Mouse (Mus musculus) intestine, postnatal 0 days (tissue): ENCODE measurements around the gene S100a4. TPM values are rescaled to one million over a fixed set of nuclear protein-coding genes. Genes with fewer than 3 reads are reported as not detected.
A peak's percentile ranks its signal among the peaks of the same experiment; 100 is the strongest.

Experiments used
- ATAC-seq: fragments of 200-750 bp; cut with Nextera tagmentation; 2 replicates; pipeline ENCODE4 v1.8.0; 2017; ENCODE audit warnings: mild to moderate bottlenecking, moderate TSS enrichment, moderate library complexity
- H3K27ac ChIP-seq: fragments of 300-500 bp; sonication (generic); 2 replicates; pipeline ENCODE4 v1.5.1; 2014; ENCODE audit warnings: mild to moderate bottlenecking, low read depth, low read length, moderate library complexity
- H3K27me3 ChIP-seq: fragments of 300-500 bp; sonication (generic); replicated peaks from 2 replicates; pipeline ENCODE4 v1.6.1; 2014; ENCODE audit warnings: low read length, mixed read lengths; ENCODE audit not compliant: control insufficient read depth, insufficient read depth
- H3K36me3 ChIP-seq: fragments of 300-500 bp; sonication (generic); 2 replicates; pipeline ENCODE4 v1.6.1; 2014; ENCODE audit warnings: mild to moderate bottlenecking, moderate library complexity; ENCODE audit not compliant: control insufficient read depth, insufficient read depth
- H3K4me1 ChIP-seq: fragments of 300-500 bp; sonication (generic); replicated peaks from 2 replicates; pipeline ENCODE4 v1.6.1; 2014; ENCODE audit warnings: antibody characterized with exemption, low read length, mixed read lengths; ENCODE audit not compliant: control insufficient read depth, insufficient read depth
- H3K4me2 ChIP-seq: fragments of 300-500 bp; sonication (generic); replicated peaks from 2 replicates; pipeline ENCODE4 v1.6.1; 2014; ENCODE audit warnings: low read depth, mild to moderate bottlenecking, moderate library complexity
- H3K4me3 ChIP-seq: fragments of 300-500 bp; sonication (generic); 2 replicates; pipeline ENCODE4 v1.5.1; 2014; ENCODE audit warnings: low read depth, low read length
- H3K9ac ChIP-seq: fragments of 300-500 bp; sonication (generic); 2 replicates; pipeline ENCODE4 v1.6.1; 2014; ENCODE audit warnings: mild to moderate bottlenecking, low read depth, low read length
- H3K9me3 ChIP-seq: fragments of 300-500 bp; sonication (generic); 2 replicates; pipeline ENCODE4 v1.6.1; 2016; ENCODE audit warnings: mixed run types; ENCODE audit not compliant: control insufficient read depth
- CTCF ChIP-seq: sonication (generic); IDR thresholded peaks from 2 replicates; pipeline ENCODE4 v1.5.1; 2016; ENCODE audit warnings: low read depth, mild to moderate bottlenecking, control low read depth, antibody characterized with exemption, moderate library complexity
- WGBS: fragments of 180-500 bp; shearing (Covaris S2); extraction: QIAGEN DNeasy Blood & Tissue Kit; methylation state at CpG from one replicate; pipeline ENCODE4 v1.1.7; 2014; 5-methylcytosine and 5-hydroxymethylcytosine counted together
- polyA plus RNA-seq: library from polyadenylated mRNA; unstranded; fragments of >200 nt; fragmentation: Nextera tagmentation; extraction: Ambion mirVana; gene quantifications from 2 replicates; pipeline ENCODE4 v1.2.1, GENCODE M21; 2015

The S100a4 gene
- polyA plus RNA-seq, 1 experiment from 2014 or later: 8.6 TPM

DNA sequence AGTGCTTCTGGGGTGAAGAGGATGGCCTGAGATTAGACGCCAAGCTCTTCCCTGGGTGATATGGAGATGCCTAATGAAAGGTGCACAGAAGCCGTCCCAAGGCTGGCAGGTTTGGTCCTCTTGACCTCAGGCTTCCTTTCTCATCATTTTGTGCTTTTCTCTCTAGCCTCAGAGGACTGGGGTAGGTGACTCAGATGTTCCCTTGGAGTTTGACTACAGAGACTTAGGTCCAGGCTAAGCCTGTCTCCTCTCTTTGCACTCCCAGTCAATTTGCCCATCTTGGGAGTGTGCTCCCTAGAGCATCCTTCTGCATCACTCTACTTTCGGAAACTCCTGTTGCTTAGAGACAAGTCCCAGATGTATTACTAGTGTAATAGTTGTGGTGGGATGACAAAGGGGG is 3.8 kb downstream of the S100a4 start:
- WGBS: 90% methylated on average over 3 of the region's 3 CpGs
- no peaks in the 10 kb centered on the region for H3K4me1 ChIP-seq
- H3K36me3 ChIP-seq: no peaks in the 10 kb centered on the region
- no peak overlapping the region for H3K9ac ChIP-seq
- H3K9me3 ChIP-seq: no peaks in the 10 kb centered on the region
- no peaks in the 10 kb centered on the region for H3K27me3 ChIP-seq
- ATAC-seq: no peak
- TF ChIP-seq CTCF: no peak
- H3K4me2 ChIP-seq: no peak overlapping the region
- no peak overlapping the region for H3K4me3 ChIP-seq
- no peak overlapping the region for H3K27ac ChIP-seq

GRCm38 (mm10) chr3:90608223-90608622 is 4.7 kb downstream of the S100a4 start, which contains the start of gene S100a5:
Gene S100a5, plus strand, starts transcription at chr3:90608523.
- no peak within 1 kb of the TSS for H3K9ac ChIP-seq
- H3K4me3 ChIP-seq: no peak within 1 kb of the TSS
- no peak within 1 kb of the TSS for H3K27ac ChIP-seq
- no peaks in the 10 kb centered on the region for H3K4me1 ChIP-seq
- no peaks in the 10 kb centered on the region for H3K36me3 ChIP-seq
- TF ChIP-seq CTCF: no peak
- H3K27me3 ChIP-seq: no peaks in the 10 kb centered on the region
- no peak within 1 kb of the TSS for H3K4me2 ChIP-seq
- no peak for ATAC-seq
- H3K9me3 ChIP-seq: no peaks in the 10 kb centered on the region
- WGBS: 69% methylated on average over 3 of the region's 3 CpGs

GRCm38 (mm10) chr3:90609102-90609501 is 5.5 kb downstream of the S100a4 start:
- no peaks in the 10 kb centered on the region for H3K36me3 ChIP-seq
- H3K9ac ChIP-seq: no peak overlapping the region
- no peaks in the 10 kb centered on the region for H3K9me3 ChIP-seq
- H3K4me2 ChIP-seq: no peak overlapping the region
- no peak overlapping the region for H3K27ac ChIP-seq
- no peaks in the 10 kb centered on the region for H3K27me3 ChIP-seq
- no peaks in the 10 kb centered on the region for H3K4me1 ChIP-seq
- no peak for TF ChIP-seq CTCF
- peak; percentile 53 for ATAC-seq
- no peak overlapping the region for H3K4me3 ChIP-seq

- Histone ChIP-seq H3K9me3 (no peaks in the 10 kb centered on the region), H3K4me1 (peaks cover 4% of the 10 kb centered on the region; the same call in 1 of the 2 replicates), H3K36me3 (no peaks in the 10 kb centered on the region), H3K9ac (no peak overlapping the region), H3K4me3 (no peak overlapping the region), H3K4me2 (no peak overlapping the region), H3K27ac (no peak overlapping the region), H3K27me3 (no peaks in the 10 kb centered on the region)
- ATAC-seq: no peak
- 91% methylated on average over 3 of the region's 3 CpGs for WGBS
- no peak for TF ChIP-seq CTCF
Measured at GRCm38 (mm10) chr3:90611494-90611893, 7.9 kb downstream of the S100a4 start.

DNA sequence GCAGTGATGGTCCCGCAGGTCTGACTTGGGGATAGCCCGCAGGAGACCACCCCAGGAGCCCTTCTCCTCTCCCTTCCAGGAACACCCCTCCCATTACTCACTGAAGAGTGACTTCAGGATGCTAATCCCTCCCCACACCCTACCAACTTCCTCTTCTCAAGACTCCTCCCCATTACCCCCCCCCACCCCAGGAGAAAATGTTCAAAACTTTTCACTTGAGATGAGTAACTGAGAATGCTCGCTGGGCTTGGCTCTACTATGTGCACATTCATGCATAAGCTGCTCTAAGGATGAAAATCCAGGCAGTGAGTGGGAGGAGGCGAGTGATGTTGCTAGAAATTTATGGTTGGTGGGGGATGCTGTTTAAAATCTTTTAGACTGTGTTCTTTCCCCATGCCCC is 8.5 kb downstream of the S100a4 start:
- H3K9me3 ChIP-seq: no peaks in the 10 kb centered on the region
- H3K9ac ChIP-seq: no peak overlapping the region
- no peak for ATAC-seq
- no peak overlapping the region for H3K4me2 ChIP-seq
- H3K27me3 ChIP-seq: no peaks in the 10 kb centered on the region
- H3K36me3 ChIP-seq: no peaks in the 10 kb centered on the region
- no peak overlapping the region for H3K27ac ChIP-seq
- 68% methylated on average over 4 of the region's 4 CpGs for WGBS
- H3K4me3 ChIP-seq: no peak overlapping the region
- no peak for TF ChIP-seq CTCF
- peaks cover 4% of the 10 kb centered on the region; the same call in 1 of the 2 replicates for H3K4me1 ChIP-seq

GRCm38 (mm10) chr3:90612728-90613291 is 9.2 kb downstream of the S100a4 start, which contains the start of gene S100a6:
Gene S100a6, plus strand, starts transcription at chr3:90612882.
- Histone ChIP-seq H3K27ac (no peak within 1 kb of the TSS; the same call in none of the 2 replicates), H3K9ac (peak within 1 kb of the TSS; percentile 34), H3K4me3 (peak within 1 kb of the TSS; percentile 38), H3K36me3 (no peaks in the 10 kb centered on the region), H3K9me3 (no peaks in the 10 kb centered on the region), H3K27me3 (no peaks in the 10 kb centered on the region), H3K4me1 (peaks cover 4% of the 10 kb centered on the region; the same call in 1 of the 2 replicates), H3K4me2 (peak within 1 kb of the TSS; percentile 62)
- peak; percentile 23; the same call in 1 of the 2 replicates for ATAC-seq
- peak; percentile 82 for TF ChIP-seq CTCF
- 2% methylated on average over 23 of the region's 23 CpGs for WGBS
